Mouse (Mus musculus): ENCODE results near the gene Slc16a10. TPM values are rescaled to one million over a fixed set of nuclear protein-coding genes. Genes with fewer than 3 reads are reported as not detected.

The Slc16a10 gene
- total RNA-seq, 2 experiments from 2014 or later = 27.7 to 28.0 TPM

DNA sequence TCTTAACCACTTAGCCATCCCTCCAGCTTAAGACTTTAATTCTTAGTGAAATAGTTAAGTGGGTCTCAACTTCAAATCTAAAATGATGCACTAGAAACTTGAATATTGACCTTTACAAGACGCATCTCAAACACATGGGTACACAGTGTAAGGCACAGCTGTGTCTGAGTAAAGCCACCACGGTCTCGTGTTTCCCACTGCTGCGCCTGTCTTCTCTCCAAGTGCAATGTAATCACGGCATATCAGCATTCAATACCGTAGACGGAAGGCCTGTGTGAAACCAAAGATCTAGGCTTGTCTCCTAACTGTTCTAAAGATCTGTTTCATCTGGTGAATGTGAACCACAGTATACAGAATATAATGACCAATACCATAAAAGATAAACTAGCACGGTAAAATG lies 33.1 kb downstream of the Slc16a10 start:
- DNase-seq = no peak

DNA sequence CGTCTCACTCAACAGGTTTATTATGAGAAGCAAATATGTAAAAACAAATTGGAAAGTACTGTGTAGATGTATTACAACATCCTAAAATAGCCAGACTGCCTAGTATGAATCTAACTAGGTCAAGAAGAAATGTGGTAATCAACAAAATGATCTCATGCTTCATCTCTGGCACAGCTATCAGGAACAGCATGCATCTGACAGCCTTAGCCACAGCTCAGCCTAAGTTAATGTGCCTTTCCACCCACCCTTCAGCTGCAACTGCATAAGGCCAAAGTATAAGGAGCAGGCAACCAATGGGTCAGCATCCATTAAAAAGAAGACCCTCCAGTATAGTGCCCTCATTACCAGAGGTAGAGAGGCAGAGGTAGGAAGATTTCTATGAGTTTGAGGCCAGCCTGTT lies 34.1 kb downstream of the Slc16a10 start:
- DNase-seq = no peak

DNA sequence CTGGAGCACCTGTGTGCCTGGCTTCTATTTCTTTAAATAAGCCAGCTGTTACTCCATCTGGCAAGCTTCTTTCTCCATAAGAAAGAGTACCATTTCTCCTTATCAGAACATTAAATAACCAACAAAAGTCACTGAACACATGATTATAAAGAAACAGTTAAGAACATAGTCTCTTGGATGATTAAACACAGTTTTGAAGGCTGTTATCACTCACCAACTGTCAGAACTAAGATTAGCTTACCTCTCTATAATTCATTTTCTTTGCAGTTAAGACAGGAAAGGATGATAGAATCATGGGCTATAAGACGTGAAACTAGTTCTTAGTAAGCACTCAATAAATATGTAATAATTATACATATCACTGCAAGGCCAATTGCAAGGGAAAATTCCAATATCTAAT lies 36.9 kb downstream of the Slc16a10 start:
- no peak for DNase-seq

DNA sequence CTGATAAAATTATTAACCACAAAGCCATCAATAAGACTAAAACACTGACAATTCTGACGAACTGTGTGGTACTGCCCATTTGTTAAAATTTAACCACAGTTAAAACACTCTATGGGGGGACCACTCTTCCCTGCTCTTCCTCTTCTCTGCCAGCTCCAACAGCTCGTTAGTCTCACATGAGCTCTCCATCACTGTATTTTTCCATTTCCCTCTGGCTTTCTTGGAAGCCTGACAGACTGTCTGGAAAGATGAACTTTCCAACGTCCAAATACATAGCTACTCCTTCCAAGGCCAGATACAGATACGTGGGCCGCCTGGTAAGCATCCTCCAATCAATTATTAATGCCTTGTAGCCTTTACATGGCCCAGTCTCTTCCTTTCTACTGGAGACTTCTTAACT lies 38.3 kb downstream of the Slc16a10 start:
- DNase-seq = no peak

DNA sequence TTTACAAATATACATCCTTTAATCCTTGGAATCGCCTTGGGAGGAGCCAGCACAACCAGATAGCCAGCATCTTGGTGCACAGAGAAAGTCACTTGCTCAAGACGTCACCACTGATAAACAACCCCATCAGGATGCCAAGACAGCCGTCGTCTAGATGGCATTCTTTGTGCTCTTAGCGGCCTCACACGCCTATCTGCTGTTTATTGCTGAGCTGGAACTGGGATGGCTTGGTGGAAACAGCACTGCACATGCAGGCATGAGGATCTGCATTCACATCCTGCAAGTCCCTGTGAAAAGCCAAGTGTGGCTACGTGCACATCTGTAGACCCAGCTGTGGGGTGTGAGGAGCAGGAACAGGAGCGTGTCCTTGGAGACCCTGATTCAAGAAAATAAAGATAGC lies 39.1 kb downstream of the Slc16a10 start:
- DNase-seq = no peak

DNA sequence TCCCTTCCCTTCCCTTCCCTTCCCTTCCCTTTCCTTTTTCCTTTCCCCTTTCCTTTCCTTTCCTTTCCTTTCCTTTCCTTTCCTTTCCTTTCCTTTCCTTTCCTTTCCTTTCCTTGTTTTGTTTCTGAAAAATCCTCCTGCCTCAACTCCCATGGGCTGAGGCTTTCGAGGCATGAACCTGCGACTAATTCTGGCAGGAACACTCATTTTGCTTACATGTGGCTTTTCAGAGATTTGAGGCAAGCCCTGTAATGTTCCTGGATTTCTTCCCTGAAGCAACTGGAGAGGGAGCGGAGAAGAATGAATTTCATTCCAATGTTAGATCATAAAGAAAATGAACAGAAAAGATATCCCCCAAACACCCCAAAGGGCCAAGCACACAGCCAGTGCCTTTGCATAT lies 39.9 kb downstream of the Slc16a10 start:
- no peak for DNase-seq

DNA sequence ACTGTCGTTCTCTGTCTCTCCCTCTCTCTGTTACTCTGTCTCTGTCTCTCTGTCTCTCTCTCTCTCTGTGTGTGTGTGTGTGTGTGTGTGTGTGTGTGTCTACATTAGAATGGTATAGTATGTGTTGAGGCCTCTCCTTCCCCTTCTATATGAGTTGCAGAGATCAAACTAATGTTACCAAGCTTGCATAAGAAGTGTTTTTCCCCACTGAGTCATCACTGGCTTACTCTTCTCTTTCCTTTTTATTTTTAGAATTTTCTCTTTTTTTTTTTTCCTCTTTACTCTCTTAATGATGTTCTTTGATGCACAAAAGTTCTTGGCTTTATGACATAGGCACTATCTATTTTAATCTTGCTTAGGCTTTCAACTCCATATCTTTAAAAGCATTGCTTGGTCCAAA lies 43.6 kb downstream of the Slc16a10 start:
- no peak for DNase-seq

DNA sequence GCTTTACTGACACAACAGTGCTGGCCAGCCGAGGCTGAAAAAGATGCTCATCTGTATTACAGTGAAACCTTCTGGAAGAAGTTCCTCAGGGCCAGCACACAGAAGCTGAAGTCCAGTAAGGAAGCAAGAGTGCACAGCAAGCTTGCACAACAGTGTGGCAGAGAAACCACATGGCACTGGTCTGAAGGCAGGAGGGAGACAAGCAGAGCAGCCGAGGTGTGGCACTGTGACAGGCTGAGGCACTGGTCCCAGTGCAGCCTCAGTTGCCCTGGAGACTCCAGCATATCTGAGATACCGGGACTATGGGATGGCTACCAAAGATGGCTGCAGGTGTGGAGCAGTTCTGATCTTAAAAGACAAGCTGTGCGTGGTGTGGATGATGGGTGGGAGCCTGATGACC lies 44.5 kb downstream of the Slc16a10 start:
- no peak for DNase-seq

DNA sequence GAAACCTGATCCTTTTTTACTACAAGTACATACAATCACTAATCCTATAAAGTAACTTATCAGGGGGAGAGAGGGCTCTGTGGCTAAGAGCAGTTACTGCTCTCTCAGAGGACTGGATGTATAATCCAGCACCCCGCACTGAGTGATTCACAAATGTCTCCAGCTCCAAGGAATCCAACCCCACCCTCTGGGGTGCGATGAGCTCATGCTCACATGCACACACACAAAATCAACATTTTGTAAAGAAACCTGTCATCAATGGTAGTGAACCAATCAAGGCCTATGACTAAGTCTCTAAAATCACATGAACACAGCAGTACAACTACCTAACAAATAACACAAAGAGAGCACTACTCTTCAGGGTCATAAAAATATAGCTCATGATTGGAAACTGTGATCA lies 47.3 kb downstream of the Slc16a10 start:
- DNase-seq = no peak

DNA sequence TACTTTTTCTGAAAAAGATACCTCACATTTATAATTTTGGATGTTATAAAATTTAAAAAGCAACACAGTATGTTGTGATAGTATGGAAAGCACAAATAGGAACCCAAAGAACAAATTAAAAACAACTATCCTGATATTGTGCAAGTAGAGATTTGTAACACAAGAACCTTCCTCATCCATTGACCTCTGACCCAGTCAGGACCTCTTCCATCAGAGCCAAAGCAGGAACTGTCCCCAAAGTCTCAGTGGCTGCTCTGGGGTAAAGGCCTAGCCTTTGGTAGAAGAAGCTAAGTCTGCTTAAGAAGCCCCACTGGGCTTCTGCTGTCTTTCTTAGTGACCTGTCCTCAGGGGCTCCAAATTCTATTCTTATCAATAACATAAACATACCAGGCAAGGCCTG lies 48.5 kb downstream of the Slc16a10 start:
- DNase-seq = no peak

DNA sequence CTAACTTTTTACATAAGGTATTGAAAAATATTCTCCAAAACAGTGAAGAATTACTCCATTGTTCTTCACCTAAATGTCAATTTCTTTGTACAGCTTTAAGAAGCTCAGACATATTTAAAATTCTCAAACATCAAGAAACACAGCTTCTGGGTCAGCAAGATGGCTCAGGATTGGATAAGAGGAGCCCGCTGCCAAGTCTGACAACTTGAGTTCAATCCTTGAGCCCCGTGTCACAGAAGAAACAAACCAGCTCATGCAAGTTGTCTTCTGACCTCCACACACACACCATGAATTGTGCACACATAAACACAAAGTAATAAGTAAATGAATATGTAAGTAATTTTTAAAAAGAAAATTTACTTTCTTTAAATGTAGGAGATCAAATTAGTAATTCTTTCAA lies 50.6 kb downstream of the Slc16a10 start:
- no peak for DNase-seq

DNA sequence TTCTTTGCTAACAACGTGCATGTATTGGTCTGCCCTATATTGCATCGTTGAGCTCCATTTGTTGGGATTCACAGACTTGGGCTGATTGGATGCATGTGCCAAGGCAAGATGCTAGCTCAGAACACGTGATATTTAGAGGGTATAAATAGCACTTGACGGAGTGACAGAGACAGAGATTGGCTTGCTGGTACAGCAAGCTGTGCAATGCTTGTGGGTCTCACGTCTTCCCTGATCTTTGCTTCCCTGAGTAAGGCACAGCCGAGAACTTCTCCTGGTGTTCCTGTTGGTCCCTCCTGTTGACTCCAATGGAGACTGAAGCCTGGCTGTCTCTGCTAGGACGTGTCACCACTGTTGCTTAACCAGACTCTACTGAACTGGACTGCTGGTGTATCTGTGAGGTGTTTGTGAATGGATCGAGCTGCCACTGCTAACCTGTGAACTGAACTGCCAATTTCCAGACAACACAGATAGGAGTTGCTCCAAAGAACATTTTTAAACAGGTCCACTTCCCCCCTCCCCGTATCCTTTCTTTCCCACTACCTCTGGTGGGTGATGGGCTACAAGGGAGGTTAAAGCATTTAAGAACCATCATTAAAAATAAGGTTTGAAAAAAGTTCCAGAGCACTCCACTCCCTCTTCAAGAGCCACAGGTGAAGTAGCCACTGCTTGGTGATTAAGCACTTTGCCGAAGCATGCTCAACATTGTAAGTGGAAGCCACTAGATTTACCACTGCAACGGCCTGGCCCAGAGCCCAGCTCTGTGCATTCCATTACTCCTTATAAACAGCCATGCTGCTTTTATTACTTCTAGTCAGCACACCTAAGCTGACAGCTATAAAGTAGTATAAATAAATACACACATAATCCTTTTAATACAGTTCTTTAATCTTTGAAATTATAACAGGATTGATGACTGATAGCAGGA lies 51.3 kb downstream of the Slc16a10 start:
- DNase-seq = no peak

DNA sequence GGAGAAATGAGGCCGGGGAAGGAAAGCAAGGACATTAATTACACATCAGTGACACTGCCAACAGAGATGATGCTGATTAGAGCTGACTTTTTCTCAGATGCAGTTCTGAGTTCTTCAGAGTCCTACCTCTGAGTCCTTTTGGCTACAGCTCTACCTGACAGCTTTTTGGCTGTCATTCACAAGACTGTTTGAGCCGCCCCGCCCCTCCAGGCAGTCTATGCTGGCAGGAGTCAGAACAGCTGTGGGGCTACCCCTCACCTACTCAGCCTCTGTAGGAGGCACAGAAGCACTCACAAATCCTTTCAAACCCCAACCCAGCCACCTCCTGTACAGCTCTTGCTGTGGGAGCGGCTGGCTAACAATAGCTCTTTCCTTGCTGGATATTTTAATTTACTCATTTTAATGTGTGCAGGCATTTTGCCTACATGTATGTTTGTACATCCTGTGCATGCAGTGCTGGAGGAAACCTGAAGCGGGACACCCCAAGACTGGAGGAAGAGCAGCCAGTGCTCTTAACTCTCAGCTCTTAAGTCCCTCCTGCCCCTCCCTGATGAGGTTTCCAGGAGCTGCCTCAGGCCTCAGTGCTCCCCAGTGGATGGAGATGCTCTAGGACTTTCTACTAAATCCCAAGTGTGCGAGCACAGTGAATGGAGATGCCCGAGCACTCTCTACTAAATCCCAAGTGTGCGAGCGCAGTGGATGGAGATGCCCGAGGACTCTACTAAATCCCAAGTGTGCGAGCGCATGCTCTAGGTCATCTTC lies 57.5 kb downstream of the Slc16a10 start:
- DNase-seq = peak; percentile 28

DNA sequence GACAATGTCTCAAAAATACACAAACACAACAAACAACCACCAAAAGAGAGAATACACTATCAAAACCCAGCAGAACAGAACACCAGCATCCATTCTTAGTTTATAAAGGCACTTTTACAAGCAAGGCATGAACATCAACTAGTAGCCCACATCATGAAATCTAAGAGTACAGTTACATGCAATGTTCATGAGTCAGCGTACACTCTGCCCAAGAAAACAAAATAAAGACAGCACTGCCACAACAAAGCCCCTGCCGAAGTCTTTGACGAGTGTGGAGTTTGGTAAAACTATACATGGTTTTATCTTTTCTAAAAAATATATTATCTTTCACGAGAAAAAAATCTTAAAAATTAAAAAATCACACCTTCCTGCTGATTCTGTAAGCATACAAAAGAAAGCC lies 58.5 kb downstream of the Slc16a10 start:
- DNase-seq = no peak

DNA sequence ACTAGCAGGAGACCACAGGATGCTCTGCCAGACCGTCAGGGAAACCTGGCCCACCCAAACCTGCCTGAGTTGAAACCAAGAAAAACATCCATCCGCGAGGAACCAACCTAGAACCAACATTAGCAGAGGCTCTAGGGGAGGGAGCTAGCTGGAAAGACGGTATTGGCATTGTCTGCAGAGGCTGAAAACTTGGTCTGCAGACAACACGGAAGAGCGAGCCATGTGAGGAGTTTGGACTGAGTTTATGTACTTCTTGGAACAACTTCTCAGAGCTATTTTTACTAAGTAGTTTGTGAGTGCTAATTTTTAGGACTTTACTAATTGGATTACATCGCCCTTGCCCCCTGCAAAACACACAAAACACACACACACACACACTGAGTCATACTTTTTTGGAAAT lies 59.4 kb downstream of the Slc16a10 start:
- no peak for DNase-seq

DNA sequence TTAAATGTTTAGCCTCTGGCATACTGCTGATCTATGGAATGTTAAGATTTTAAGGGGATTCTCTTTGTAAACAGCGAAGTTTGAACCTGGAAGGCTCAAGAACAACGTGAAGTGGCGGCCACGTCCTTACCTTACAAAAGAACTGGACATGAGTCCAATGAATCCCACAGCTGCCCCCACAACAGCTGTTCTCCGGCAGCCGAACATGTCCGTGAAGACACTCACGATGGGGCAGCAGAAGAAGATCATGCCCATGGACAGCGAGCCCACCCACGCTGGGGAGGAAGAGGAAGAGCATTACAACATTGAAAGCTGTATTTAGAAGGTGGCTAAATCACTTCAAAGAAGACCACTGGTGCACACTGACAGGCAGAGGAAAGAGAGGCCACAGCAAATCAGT lies 61.5 kb downstream of the Slc16a10 start:
- no peak for DNase-seq

DNA sequence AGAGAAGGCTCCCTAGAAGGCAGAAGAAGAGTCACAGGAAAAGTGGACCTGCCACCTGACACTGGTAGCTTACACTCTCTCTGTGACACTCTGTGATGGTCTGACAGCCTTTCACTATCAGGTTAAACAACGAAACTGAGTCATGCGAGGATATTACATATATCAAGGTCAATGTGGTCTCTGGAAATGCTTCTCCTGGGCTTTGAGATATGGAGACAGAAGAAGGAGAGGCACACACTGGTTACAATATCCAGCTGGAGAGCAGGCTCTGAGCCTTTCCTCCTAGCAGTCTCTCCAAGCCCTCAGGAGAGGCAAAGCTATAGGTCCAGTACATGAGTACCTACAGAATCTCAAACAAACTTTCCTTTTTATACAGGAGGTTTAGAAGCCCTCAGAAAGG lies 62.8 kb downstream of the Slc16a10 start:
- no peak for DNase-seq

DNA sequence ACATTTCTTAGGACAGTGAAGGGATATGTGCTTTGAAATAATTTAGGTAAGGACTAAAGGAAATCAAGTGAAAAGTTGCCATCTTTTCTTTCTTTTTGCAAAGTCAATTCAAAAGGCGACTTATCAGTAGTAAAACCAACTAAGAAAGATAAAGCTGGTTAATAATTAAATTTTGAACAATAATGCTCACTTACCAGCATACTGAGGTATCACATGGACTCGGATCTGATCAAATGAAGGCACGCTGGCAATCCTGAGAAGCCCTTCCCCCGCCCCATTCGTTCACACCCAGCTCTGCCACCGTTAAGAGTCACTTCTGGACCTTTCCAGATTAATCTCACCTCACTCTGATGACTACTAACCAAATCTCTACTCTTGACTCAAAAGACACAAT lies 64.1 kb downstream of the Slc16a10 start:
- no peak for DNase-seq

DNA sequence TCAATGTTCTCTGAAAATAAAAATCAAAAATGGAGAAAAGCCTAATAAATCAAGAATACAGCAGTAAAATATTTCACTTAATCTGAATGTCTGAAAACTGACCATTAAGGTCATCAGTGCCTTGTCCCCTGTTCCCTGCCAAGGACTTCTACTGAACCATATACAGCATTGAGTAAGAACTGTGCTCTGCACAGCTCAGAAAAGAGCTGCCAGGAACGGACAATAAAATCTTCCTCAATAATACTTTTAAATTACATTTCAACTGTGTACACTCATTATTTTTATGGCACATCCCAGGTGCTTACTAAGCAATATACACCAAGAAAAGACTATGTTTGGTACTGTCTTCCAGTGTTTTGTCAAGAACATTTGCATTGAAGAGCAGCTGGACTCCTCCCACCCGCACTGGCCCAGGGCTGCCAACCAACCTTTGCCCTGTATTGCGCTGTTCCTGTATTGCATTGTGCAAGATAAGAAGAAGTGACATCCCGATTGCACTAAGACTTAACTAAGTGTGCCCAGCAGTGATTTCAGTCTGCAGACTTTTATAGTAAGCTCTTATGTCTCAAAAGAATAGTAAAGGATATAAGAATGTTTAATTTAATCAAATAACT lies 64.6 kb downstream of the Slc16a10 start:
- DNase-seq = no peak

DNA sequence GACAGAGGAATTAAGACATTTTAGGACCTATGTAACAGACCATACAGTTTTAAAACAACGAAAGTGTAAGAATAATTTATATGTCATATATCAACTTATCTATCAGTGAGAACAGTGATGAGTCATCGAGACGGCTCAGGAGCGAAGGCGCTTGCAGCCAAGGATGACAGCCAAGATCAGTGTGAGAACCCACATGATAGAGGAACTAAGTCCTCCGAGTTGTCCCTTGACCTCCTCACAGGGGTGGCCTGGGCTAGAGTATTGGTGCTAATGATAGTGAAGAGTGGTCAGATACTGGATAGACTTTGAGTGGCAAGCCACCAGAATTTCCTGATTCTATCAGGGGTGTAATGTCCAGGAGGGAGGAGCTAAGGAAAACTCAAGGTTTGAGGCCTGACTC lies 68.5 kb downstream of the Slc16a10 start:
- DNase-seq = no peak

DNA sequence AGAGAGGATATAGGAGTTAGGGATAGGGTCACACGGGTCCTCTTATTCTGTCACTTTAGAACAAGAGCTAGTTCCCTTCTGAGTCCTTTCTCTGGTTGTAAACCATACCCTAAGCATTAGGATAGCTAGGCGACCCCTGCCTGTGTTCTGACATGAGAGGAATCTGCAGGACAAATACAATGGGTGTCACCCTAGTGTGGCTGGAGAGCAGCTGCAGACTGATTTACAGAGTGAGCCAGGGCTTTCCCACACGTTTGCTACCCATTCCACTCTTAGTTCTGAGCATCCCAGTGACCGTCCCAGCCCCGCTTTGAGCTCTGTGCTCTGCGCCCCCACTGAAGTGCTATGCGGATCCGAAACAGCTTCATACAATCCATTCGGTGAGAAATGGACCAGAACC lies 71.4 kb downstream of the Slc16a10 start:
- DNase-seq = no peak

DNA sequence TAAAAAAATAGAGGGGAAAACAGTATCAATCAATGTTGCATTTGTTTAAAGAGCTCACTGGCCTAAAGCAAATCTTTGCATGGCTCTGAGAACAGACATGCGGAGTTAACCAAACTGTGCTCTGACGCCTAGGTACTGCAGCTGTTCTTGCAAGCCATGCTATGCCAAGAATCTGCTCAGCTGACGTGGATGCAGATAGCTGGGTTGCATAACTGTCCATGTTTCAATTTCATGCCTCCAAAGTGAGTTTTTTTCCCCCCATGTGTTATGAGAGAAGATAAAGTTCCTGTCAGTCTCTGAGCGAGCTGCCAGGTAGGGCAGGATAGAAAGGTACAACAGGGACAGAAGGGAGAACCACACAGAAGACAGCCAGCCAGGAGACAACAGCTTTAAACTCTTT lies 72.8 kb downstream of the Slc16a10 start:
- no peak for DNase-seq

DNA sequence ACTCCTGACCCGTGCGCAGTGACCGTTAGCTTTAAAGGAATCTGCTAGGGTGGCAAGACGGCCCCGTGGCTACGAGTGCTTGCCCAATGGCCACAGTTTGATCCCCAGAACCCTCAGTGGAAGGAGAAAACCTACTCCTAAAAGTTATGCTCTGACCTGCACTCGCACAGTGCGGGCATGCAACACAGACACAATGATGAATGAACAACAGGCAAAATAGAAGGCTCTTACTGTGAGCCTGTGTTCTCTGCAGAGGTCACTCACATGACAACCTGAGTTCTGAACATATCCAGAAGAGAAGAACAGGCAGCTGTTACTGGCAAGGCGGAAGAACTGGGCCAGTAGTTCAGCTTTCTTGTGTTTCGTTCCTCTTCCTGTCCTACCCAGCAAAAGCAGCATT lies 73.5 kb downstream of the Slc16a10 start:
- peak; percentile 29 for DNase-seq

Measured in gastrocnemius, postnatal 10 days (tissue).